18 mouse cellular contexts compared by ENCODE assay signal in genomic region chr9:101677563-101677962, GRCm38 (mm10).
"Had no signal": no experiment of that assay in that cellular context is flagged by ENCODE, and none has a peak within 500 bp of the region (broad histone marks: within the 10 kb centered on the region; RNA-seq: fewer than 3 reads in every experiment).

No protein-coding gene starts in this region.

- H3K9ac ChIP-seq: kidney, embryonic 15.5 days; liver, embryonic 13.5 days; midbrain, embryonic 12.5 days; midbrain, embryonic 15.5 days; neural tube, embryonic 12.5 days; neural tube, embryonic 15.5 days had no signal

- H3K4me2 ChIP-seq: kidney, embryonic 15.5 days; liver, embryonic 13.5 days; midbrain, embryonic 12.5 days; midbrain, embryonic 15.5 days; neural tube, embryonic 12.5 days; neural tube, embryonic 15.5 days had no signal

- H3K4me1 ChIP-seq: liver, embryonic 13.5 days; midbrain, embryonic 12.5 days; midbrain, embryonic 15.5 days; neural tube, embryonic 12.5 days; neural tube, embryonic 15.5 days had no signal

- H3K4me3 ChIP-seq: kidney, embryonic 15.5 days; left cerebral cortex, adult 2 months; liver, embryonic 13.5 days; midbrain, embryonic 12.5 days; midbrain, embryonic 15.5 days; neural tube, embryonic 12.5 days; neural tube, embryonic 15.5 days had no signal

- H3K27me3 ChIP-seq: kidney, embryonic 15.5 days; liver, embryonic 13.5 days; midbrain, embryonic 12.5 days; midbrain, embryonic 15.5 days; neural tube, embryonic 12.5 days; neural tube, embryonic 15.5 days had no signal

- DNase-seq: kidney, adult 8-10 months; kidney, postnatal 10 days; kidney, postnatal 36 days; layer of hippocampus, postnatal 36 days; liver, embryonic 13.5 days; lung, adult 2 months; right cerebral cortex, adult 18-20 months; right cerebral cortex, postnatal 14 days; right cerebral cortex, postnatal 4 days; thymus, postnatal 25 days had no signal

- ATAC-seq: midbrain, embryonic 15.5 days had no signal

- H3K36me3 ChIP-seq: kidney, embryonic 15.5 days; liver, embryonic 13.5 days; midbrain, embryonic 12.5 days; midbrain, embryonic 15.5 days; neural tube, embryonic 12.5 days; neural tube, embryonic 15.5 days had no signal

- H3K27ac ChIP-seq: kidney, embryonic 15.5 days; left cerebral cortex, adult 2 months; liver, embryonic 13.5 days; macrophage; midbrain, embryonic 12.5 days; midbrain, embryonic 15.5 days; neural tube, embryonic 12.5 days; neural tube, embryonic 15.5 days; stomach, postnatal 0 days had no signal

- H3K9me3 ChIP-seq: kidney, embryonic 15.5 days; liver, embryonic 13.5 days; midbrain, embryonic 12.5 days; midbrain, embryonic 15.5 days; neural tube, embryonic 12.5 days; neural tube, embryonic 15.5 days had no signal
